Mouse (Mus musculus) left cerebral cortex, postnatal 14 days (tissue): ENCODE measurements around the gene Fam43a. TPM values are rescaled to one million over a fixed set of nuclear protein-coding genes. Genes with fewer than 3 reads are reported as not detected.

Experiments used
- DNase-seq, 2 experiments: peaks; one replicate each; pipeline ENCODE4 v3.0.0; 2021 to 2022; ENCODE audit warnings: low spot score in 2 of 2, mixed read lengths in 1 of 2
- intact Hi-C: fragments of 180-260 bp; cut with DNase I; formaldehyde crosslinking; loops from one replicate; pipeline ENCODE4 v1.15.1; 2025
- total RNA-seq, 2 experiments: library from RNA; stranded (reverse); gene quantifications; 2 replicates each; pipeline ENCODE4 v1.2.3; 2021

Gene Fam43a
- total RNA-seq, 2 experiments from 2014 or later: 14.6 to 15.4 TPM

GRCm38 (mm10) chr16:30614705-30615317 lies 15.3 kb downstream of the Fam43a start:
- intact Hi-C loops: no loop called here

GRCm38 (mm10) chr16:30616281-30616680 lies 16.8 kb downstream of the Fam43a start:
- no peak for DNase-seq
- intact Hi-C loops: no loop called here

More at GRCm38 (mm10) chr16:30614705-30615317, 15.3 kb downstream of the Fam43a start:
- DNase-seq: no peak

GRCm38 (mm10) chr16:30623645-30624044 lies 24.1 kb downstream of the Fam43a start:
- intact Hi-C loops: no loop called here
- no peak for DNase-seq

- no peak for DNase-seq
- intact Hi-C loops: no loop called here
Measured at GRCm38 (mm10) chr16:30624640-30625039, 25.1 kb downstream of the Fam43a start.

GRCm38 (mm10) chr16:30627586-30628337 lies 28.2 kb downstream of the Fam43a start:
- intact Hi-C loops: no loop called here
- no peak for DNase-seq

GRCm38 (mm10) chr16:30628401-30628800 lies 28.9 kb downstream of the Fam43a start:
- intact Hi-C loops: no loop called here
- DNase-seq: no peak

- DNase-seq: no peak
- intact Hi-C loops: no loop called here
Measured at GRCm38 (mm10) chr16:30629509-30629908, 30.0 kb downstream of the Fam43a start.

- DNase-seq: peak in 1 of 2 experiments; percentile 12
- intact Hi-C loops: no loop called here
Measured at GRCm38 (mm10) chr16:30633906-30634746, 34.6 kb downstream of the Fam43a start.

GRCm38 (mm10) chr16:30638586-30638985 lies 39.1 kb downstream of the Fam43a start:
- DNase-seq: no peak
- intact Hi-C loops: no loop called here

- no peak for DNase-seq
- intact Hi-C loops: no loop called here
Measured at GRCm38 (mm10) chr16:30640591-30640990, 41.1 kb downstream of the Fam43a start.

- no peak for DNase-seq
- intact Hi-C loops: no loop called here
Measured at GRCm38 (mm10) chr16:30641408-30641807, 41.9 kb downstream of the Fam43a start.

GRCm38 (mm10) chr16:30642229-30642628 lies 42.7 kb downstream of the Fam43a start:
- intact Hi-C loops: no loop called here
- no peak for DNase-seq

GRCm38 (mm10) chr16:30644981-30645380 lies 45.5 kb downstream of the Fam43a start:
- DNase-seq: no peak
- intact Hi-C loops: no loop called here

GRCm38 (mm10) chr16:30645841-30646558 lies 46.5 kb downstream of the Fam43a start:
- intact Hi-C loops: no loop called here
- DNase-seq: no peak

- no peak for DNase-seq
- intact Hi-C loops: no loop called here
Measured at GRCm38 (mm10) chr16:30646856-30647255, 47.3 kb downstream of the Fam43a start.

- no peak for DNase-seq
- intact Hi-C loops: no loop called here
Measured at GRCm38 (mm10) chr16:30651292-30651691, 51.8 kb downstream of the Fam43a start.
